Mouse (Mus musculus) thymus, adult 2 months (tissue): ENCODE results near the gene Cryba4. TPM values are rescaled to one million over a fixed set of nuclear protein-coding genes. Genes with fewer than 3 reads are reported as not detected.

Experiments used
- DNase-seq: peaks from one replicate; pipeline ENCODE4 v3.0.0; 2021
- H3K27ac ChIP-seq: fragments of 200-500 bp; 2 replicates; pipeline ENCODE4 v1.5.1; 2012; ENCODE audit warnings: low read length, control low read depth; ENCODE audit not compliant: control insufficient read depth, insufficient read depth
- H3K27me3 ChIP-seq: fragments of 200-500 bp; 2 replicates; pipeline ENCODE4 v1.6.1; 2012; ENCODE audit warnings: mild to moderate bottlenecking, low read length, moderate library complexity, mixed read lengths; ENCODE audit not compliant: control insufficient read depth, insufficient read depth
- H3K36me3 ChIP-seq: fragments of 200-500 bp; 2 replicates; pipeline ENCODE4 v1.6.1; 2012; ENCODE audit warnings: mild to moderate bottlenecking, low read length, moderate library complexity; ENCODE audit not compliant: control insufficient read depth, insufficient read depth
- H3K4me1 ChIP-seq: fragments of 200-500 bp; replicated peaks from 2 replicates; pipeline ENCODE4 v1.6.1; 2012; ENCODE audit warnings: low read length; ENCODE audit not compliant: control insufficient read depth, insufficient read depth
- H3K4me3 ChIP-seq: fragments of 200-500 bp; 2 replicates; pipeline ENCODE4 v1.5.1; 2012; ENCODE audit warnings: mild to moderate bottlenecking, low read length, control low read depth, moderate library complexity; ENCODE audit not compliant: control insufficient read depth, insufficient read depth
- CTCF ChIP-seq: fragments of 200-500 bp; IDR thresholded peaks from 2 replicates; pipeline ENCODE4 v1.5.1; 2012; ENCODE audit warnings: mild to moderate bottlenecking, control low read depth, low read length, moderate library complexity, borderline replicate concordance; ENCODE audit not compliant: control insufficient read depth, poor library complexity, insufficient read depth; ENCODE audit errors: extremely low read depth
- POLR2A ChIP-seq: fragments of 200-500 bp; IDR thresholded peaks from 2 replicates; pipeline ENCODE4 v1.6.1; 2012; ENCODE audit warnings: mild to moderate bottlenecking, low read length, control low read depth, moderate library complexity; ENCODE audit not compliant: control insufficient read depth, poor library complexity, insufficient read depth; ENCODE audit errors: extremely low read depth
- WGBS: fragments of 180-500 bp; shearing (Covaris S2); methylation state at CpG from one replicate; pipeline ENCODE4 v1.1.7; 2018; 5-methylcytosine and 5-hydroxymethylcytosine counted together
- polyA plus RNA-seq: library from polyadenylated mRNA; depleted of rRNA; stranded (reverse); fragments of >200 nt; gene quantifications from 2 replicates; pipeline ENCODE4 v1.2.3, GENCODE M21; 2012

The Cryba4 gene
- polyA plus RNA-seq, 1 experiment, result 3.1 TPM

GRCm38 (mm10) chr5:112213331-112214240 is 38.7 kb downstream of the Cryba4 start:
- H3K27me3 ChIP-seq, result no peaks in the 10 kb centered on the region
- H3K4me3 ChIP-seq, result no peak overlapping the region
- no peak overlapping the region for H3K27ac ChIP-seq
- no peak for DNase-seq
- 73% methylated on average over 19 of the region's 19 CpGs for WGBS
- H3K36me3 ChIP-seq, result no peaks in the 10 kb centered on the region
- no peaks in the 10 kb centered on the region for H3K4me1 ChIP-seq
- TF ChIP-seq POLR2A (no peak), CTCF (no peak)

GRCm38 (mm10) chr5:112212711-112213264 is 39.5 kb downstream of the Cryba4 start:
- Histone ChIP-seq H3K4me3 (no peak overlapping the region), H3K36me3 (no peaks in the 10 kb centered on the region), H3K27ac (no peak overlapping the region), H3K27me3 (no peaks in the 10 kb centered on the region), H3K4me1 (no peaks in the 10 kb centered on the region)
- WGBS, result 92% methylated on average over 6 of the region's 6 CpGs
- no peak for TF ChIP-seq CTCF
- no peak for TF ChIP-seq POLR2A
- no peak for DNase-seq

- Histone ChIP-seq H3K27ac (no peak overlapping the region), H3K4me1 (no peaks in the 10 kb centered on the region), H3K27me3 (no peaks in the 10 kb centered on the region), H3K4me3 (no peak overlapping the region), H3K36me3 (no peaks in the 10 kb centered on the region)
- TF ChIP-seq CTCF (no peak), POLR2A (no peak)
- 92% methylated on average over 7 of the region's 7 CpGs for WGBS
- DNase-seq, result no peak
Observed at GRCm38 (mm10) chr5:112211911-112212310, 40.4 kb downstream of the Cryba4 start.

GRCm38 (mm10) chr5:112210104-112210503 is 42.2 kb downstream of the Cryba4 start:
- Histone ChIP-seq H3K4me3 (no peak overlapping the region), H3K27ac (no peak overlapping the region), H3K27me3 (no peaks in the 10 kb centered on the region), H3K4me1 (no peaks in the 10 kb centered on the region), H3K36me3 (no peaks in the 10 kb centered on the region)
- DNase-seq, result peak; percentile 57
- no peak for TF ChIP-seq POLR2A
- peak; percentile 90 for TF ChIP-seq CTCF
- WGBS, result 41% methylated on average over 8 of the region's 8 CpGs

- Histone ChIP-seq H3K27ac (no peak overlapping the region), H3K4me3 (no peak overlapping the region), H3K27me3 (no peaks in the 10 kb centered on the region), H3K4me1 (no peaks in the 10 kb centered on the region), H3K36me3 (no peaks in the 10 kb centered on the region)
- TF ChIP-seq CTCF, result no peak
- TF ChIP-seq POLR2A, result no peak
- no peak for DNase-seq
- WGBS, result 83% methylated on average over 4 of the region's 4 CpGs
Observed at GRCm38 (mm10) chr5:112208321-112208720, 44.0 kb downstream of the Cryba4 start.

GRCm38 (mm10) chr5:112206543-112207255 is 45.6 kb downstream of the Cryba4 start:
- Histone ChIP-seq H3K27ac (no peak overlapping the region), H3K36me3 (no peaks in the 10 kb centered on the region), H3K4me1 (no peaks in the 10 kb centered on the region), H3K27me3 (no peaks in the 10 kb centered on the region), H3K4me3 (no peak overlapping the region)
- TF ChIP-seq CTCF (no peak), POLR2A (no peak)
- WGBS, result 58% methylated on average over 16 of the region's 16 CpGs
- no peak for DNase-seq
